Mouse (Mus musculus) ovary, postnatal 10 days (tissue): Measurements from ENCODE around the gene Hist1h2ai.
"Not testable (repeated sequence)": the region's sequence is repeated elsewhere in the genome, so short reads cannot be mapped to it uniquely, and the experiment has no call there.

Experiments used
- DNase-seq: peaks from one replicate; pipeline ENCODE4 v3.0.0; 2022; ENCODE audit warnings: low spot score

The Hist1h2ai gene

GRCm38 (mm10) chr13:21727948-21728572 lies 11.8 kb downstream of the Hist1h2ai start:
- DNase-seq = no peak

GRCm38 (mm10) chr13:21729544-21729943 lies 13.3 kb downstream of the Hist1h2ai start:
- DNase-seq = no peak

GRCm38 (mm10) chr13:21733466-21733865 lies 17.2 kb downstream of the Hist1h2ai start:
- DNase-seq = no peak

GRCm38 (mm10) chr13:21734010-21734905 lies 18.0 kb downstream of the Hist1h2ai start:
- no peak for DNase-seq

- peak; percentile 60 for DNase-seq
Observed at GRCm38 (mm10) chr13:21734906-21735767, 18.9 kb downstream of the Hist1h2ai start, which contains the start of gene Hist1h4j. Gene Hist1h4j, plus strand, starts transcription at chr13:21735064.

- DNase-seq = no peak
Observed at GRCm38 (mm10) chr13:21745006-21745405, 28.8 kb downstream of the Hist1h2ai start.

GRCm38 (mm10) chr13:21749387-21750158 lies 33.4 kb downstream of the Hist1h2ai start:
- DNase-seq = no peak

GRCm38 (mm10) chr13:21750159-21751017 lies 34.2 kb downstream of the Hist1h2ai start, which contains the start of gene Hist1h4k:
Gene Hist1h4k, minus strand, starts transcription at chr13:21750505.
- peak; percentile 91 for DNase-seq

- no peak for DNase-seq
Observed at GRCm38 (mm10) chr13:21751417-21751816, 35.2 kb downstream of the Hist1h2ai start.

- DNase-seq = no peak
Observed at GRCm38 (mm10) chr13:21751827-21752226, 35.6 kb downstream of the Hist1h2ai start.

- no peak for DNase-seq
Observed at GRCm38 (mm10) chr13:21752356-21752755, 36.1 kb downstream of the Hist1h2ai start.

- no peak for DNase-seq
Observed at GRCm38 (mm10) chr13:21753051-21753523, 36.9 kb downstream of the Hist1h2ai start.

- peak; percentile 45 for DNase-seq
Observed at GRCm38 (mm10) chr13:21753524-21754285, 37.5 kb downstream of the Hist1h2ai start, which contains the start of the genes Hist1h2ak and Hist1h2bn. Gene Hist1h2ak, minus strand, starts transcription at chr13:21753827. Gene Hist1h2bn, plus strand, starts transcription at chr13:21754123.

GRCm38 (mm10) chr13:21754294-21755001 lies 38.2 kb downstream of the Hist1h2ai start:
- DNase-seq = not testable (repeated sequence)

GRCm38 (mm10) chr13:21755707-21756106 lies 39.5 kb downstream of the Hist1h2ai start:
- DNase-seq = no peak
